Mouse (Mus musculus) embryonic facial prominence, embryonic 13.5 days (tissue): ENCODE measurements around the gene 9530068E07Rik. TPM values are rescaled to one million over a fixed set of nuclear protein-coding genes. Genes with fewer than 3 reads are reported as not detected.
A peak's percentile ranks its signal among the peaks of the same experiment; 100 is the strongest.

ENCODE experiments used
- ATAC-seq: fragments of 200-750 bp; cut with Nextera tagmentation; 2 replicates; pipeline ENCODE4 v1.8.0; 2017; ENCODE audit warnings: low read depth; ENCODE audit not compliant: insufficient number of reproducible peaks, insufficient read depth, low FRiP score, low TSS enrichment
- H3K27ac ChIP-seq: fragments of 300-500 bp; sonication (generic); 2 replicates; pipeline ENCODE4 v1.5.1; 2015; ENCODE audit warnings: moderate library complexity, mild to moderate bottlenecking, inconsistent platforms
- H3K27me3 ChIP-seq: fragments of 300-500 bp; sonication (generic); 2 replicates; pipeline ENCODE4 v1.6.1; 2015; ENCODE audit warnings: mild to moderate bottlenecking, inconsistent platforms
- H3K36me3 ChIP-seq: fragments of 300-500 bp; sonication (generic); 2 replicates; pipeline ENCODE4 v1.6.1; 2015; ENCODE audit warnings: mild to moderate bottlenecking, inconsistent platforms
- H3K4me1 ChIP-seq: fragments of 300-500 bp; sonication (generic); 2 replicates; pipeline ENCODE4 v1.6.1; 2015; ENCODE audit warnings: inconsistent platforms
- H3K4me2 ChIP-seq: fragments of 300-500 bp; sonication (generic); 2 replicates; pipeline ENCODE4 v1.6.1; 2015; ENCODE audit warnings: moderate library complexity, mild to moderate bottlenecking, inconsistent platforms
- H3K4me3 ChIP-seq: fragments of 300-500 bp; sonication (generic); 2 replicates; pipeline ENCODE4 v1.5.1; 2015; ENCODE audit warnings: mild to moderate bottlenecking, inconsistent platforms
- H3K9ac ChIP-seq: fragments of 300-500 bp; sonication (generic); 2 replicates; pipeline ENCODE4 v1.6.1; 2015; ENCODE audit warnings: mild to moderate bottlenecking, inconsistent platforms
- H3K9me3 ChIP-seq: fragments of 300-500 bp; sonication (generic); 2 replicates; pipeline ENCODE4 v1.6.1; 2016; ENCODE audit warnings: inconsistent platforms
- WGBS: fragments of 180-500 bp; shearing (Covaris S2); methylation state at CpG from one replicate; pipeline ENCODE4 v1.1.7; 2015; ENCODE audit warnings: mixed read lengths; 5-methylcytosine and 5-hydroxymethylcytosine counted together
- polyA plus RNA-seq: library from polyadenylated mRNA; unstranded; fragments of >200 nt; fragmentation: Nextera tagmentation; extraction: Ambion mirVana; gene quantifications from 2 replicates; pipeline ENCODE4 v1.2.1, GENCODE M21; 2015

The 9530068E07Rik gene
- polyA plus RNA-seq, 1 experiment from 2014 or later = 198 TPM

- under 1% methylated on average over 84 of the region's 84 CpGs for WGBS
- peak within 1 kb of the TSS; percentile 92 for H3K4me2 ChIP-seq
- peak within 1 kb of the TSS; percentile 96 for H3K4me3 ChIP-seq
- H3K9ac ChIP-seq = peak within 1 kb of the TSS; percentile 96
- peak within 1 kb of the TSS; percentile 94 for H3K27ac ChIP-seq
- peaks cover 44% of the 10 kb centered on the region for H3K4me1 ChIP-seq
- no peaks in the 10 kb centered on the region for H3K27me3 ChIP-seq
- H3K9me3 ChIP-seq = no peaks in the 10 kb centered on the region
- H3K36me3 ChIP-seq = no peaks in the 10 kb centered on the region
- peak; percentile 88 for ATAC-seq
Measured at GRCm38 (mm10) chr11:52360471-52361277, 35.6 kb upstream of the 9530068E07Rik start, which contains the start of gene Vdac1. TSS of gene Vdac1 (plus strand) at chr11:52360860.

GRCm38 (mm10) chr11:52361287-52361921 is 34.8 kb upstream of the 9530068E07Rik start:
- Histone ChIP-seq H3K27ac (peak overlapping the region; percentile 94), H3K4me2 (peak overlapping the region; percentile 92), H3K4me3 (peak overlapping the region; percentile 96), H3K4me1 (peaks cover 51% of the 10 kb centered on the region), H3K36me3 (no peaks in the 10 kb centered on the region), H3K9me3 (no peaks in the 10 kb centered on the region), H3K27me3 (no peaks in the 10 kb centered on the region), H3K9ac (peak overlapping the region; percentile 96)
- WGBS = 1% methylated on average over 46 of the region's 47 CpGs
- ATAC-seq = peak; percentile 22; the same call in 1 of the 2 replicates

GRCm38 (mm10) chr11:52364376-52364775 is 31.9 kb upstream of the 9530068E07Rik start:
- 66% methylated on average over 2 of the region's 2 CpGs for WGBS
- ATAC-seq = no peak

GRCm38 (mm10) chr11:52365143-52365542 is 31.1 kb upstream of the 9530068E07Rik start:
- Histone ChIP-seq H3K27ac (peak overlapping the region; percentile 71), H3K4me3 (no peak overlapping the region), H3K9me3 (no peaks in the 10 kb centered on the region), H3K36me3 (0 out of 2 replicates have a peak, but pooled peaks cover 2% of the 10 kb centered on the region), H3K4me2 (peak overlapping the region; percentile 40), H3K4me1 (peaks cover 62% of the 10 kb centered on the region), H3K9ac (peak overlapping the region; percentile 37; the same call in 1 of the 2 replicates), H3K27me3 (no peaks in the 10 kb centered on the region)
- 64% methylated on average over 1 of the region's 1 CpGs for WGBS
- ATAC-seq = no peak

More at GRCm38 (mm10) chr11:52364376-52364775, 31.9 kb upstream of the 9530068E07Rik start:
- H3K9ac ChIP-seq = no peak overlapping the region
- no peak overlapping the region for H3K4me2 ChIP-seq
- H3K27ac ChIP-seq = 0 out of 2 replicates have a peak overlapping the region, but pooled peaks have one; percentile 5
- no peak overlapping the region for H3K4me3 ChIP-seq
- no peaks in the 10 kb centered on the region for H3K27me3 ChIP-seq
- 0 out of 2 replicates have a peak, but pooled peaks cover 2% of the 10 kb centered on the region for H3K36me3 ChIP-seq
- H3K4me1 ChIP-seq = peaks cover 64% of the 10 kb centered on the region
- H3K9me3 ChIP-seq = no peaks in the 10 kb centered on the region

GRCm38 (mm10) chr11:52366358-52366757 is 29.9 kb upstream of the 9530068E07Rik start:
- Histone ChIP-seq H3K27ac (no peak overlapping the region), H3K9me3 (no peaks in the 10 kb centered on the region), H3K36me3 (0 out of 2 replicates have a peak, but pooled peaks cover 2% of the 10 kb centered on the region), H3K4me1 (peaks cover 70% of the 10 kb centered on the region), H3K27me3 (no peaks in the 10 kb centered on the region), H3K9ac (no peak overlapping the region), H3K4me2 (no peak overlapping the region), H3K4me3 (no peak overlapping the region)
- ATAC-seq = no peak
- 89% methylated on average over 5 of the region's 5 CpGs for WGBS

GRCm38 (mm10) chr11:52368176-52368985 is 27.8 kb upstream of the 9530068E07Rik start:
- no peak for ATAC-seq

GRCm38 (mm10) chr11:52369252-52370134 is 26.7 kb upstream of the 9530068E07Rik start:
- ATAC-seq = no peak
- no peak overlapping the region for H3K4me3 ChIP-seq
- no peak overlapping the region for H3K9ac ChIP-seq
- no peaks in the 10 kb centered on the region for H3K9me3 ChIP-seq
- no peak overlapping the region for H3K4me2 ChIP-seq
- H3K27ac ChIP-seq = 0 out of 2 replicates have a peak overlapping the region, but pooled peaks have one; percentile 16
- WGBS = 85% methylated on average over 9 of the region's 9 CpGs
- H3K27me3 ChIP-seq = no peaks in the 10 kb centered on the region
- H3K36me3 ChIP-seq = peaks cover 7% of the 10 kb centered on the region; the same call in 1 of the 2 replicates
- peaks cover 45% of the 10 kb centered on the region for H3K4me1 ChIP-seq

More at GRCm38 (mm10) chr11:52368176-52368985, 27.8 kb upstream of the 9530068E07Rik start:
- 73% methylated on average over 10 of the region's 10 CpGs for WGBS
- H3K9ac ChIP-seq = peak overlapping the region; percentile 22; the same call in 1 of the 2 replicates
- no peaks in the 10 kb centered on the region for H3K27me3 ChIP-seq
- H3K36me3 ChIP-seq = 0 out of 2 replicates have a peak, but pooled peaks cover 2% of the 10 kb centered on the region
- no peak overlapping the region for H3K4me3 ChIP-seq
- H3K4me2 ChIP-seq = no peak overlapping the region
- no peaks in the 10 kb centered on the region for H3K9me3 ChIP-seq
- H3K4me1 ChIP-seq = peaks cover 56% of the 10 kb centered on the region
- H3K27ac ChIP-seq = no peak overlapping the region

- ATAC-seq = no peak
- Histone ChIP-seq H3K36me3 (peaks cover 13% of the 10 kb centered on the region), H3K9me3 (no peaks in the 10 kb centered on the region), H3K27me3 (no peaks in the 10 kb centered on the region), H3K4me2 (no peak overlapping the region), H3K27ac (peak overlapping the region; percentile 65), H3K4me3 (no peak overlapping the region), H3K9ac (no peak overlapping the region), H3K4me1 (peaks cover 39% of the 10 kb centered on the region)
- 93% methylated on average over 2 of the region's 2 CpGs for WGBS
Measured at GRCm38 (mm10) chr11:52370135-52370452, 26.1 kb upstream of the 9530068E07Rik start.

- Histone ChIP-seq H3K27ac (peak overlapping the region; percentile 65), H3K4me2 (no peak overlapping the region), H3K4me3 (no peak overlapping the region), H3K36me3 (peaks cover 17% of the 10 kb centered on the region), H3K9me3 (no peaks in the 10 kb centered on the region), H3K9ac (no peak overlapping the region), H3K4me1 (peaks cover 35% of the 10 kb centered on the region), H3K27me3 (no peaks in the 10 kb centered on the region)
- peak; percentile 35; the same call in 1 of the 2 replicates for ATAC-seq
- WGBS = 20% methylated on average over 2 of the region's 2 CpGs
Measured at GRCm38 (mm10) chr11:52370538-52370937, 25.7 kb upstream of the 9530068E07Rik start.

- Histone ChIP-seq H3K4me3 (no peak overlapping the region), H3K27me3 (no peaks in the 10 kb centered on the region), H3K4me1 (peaks cover 16% of the 10 kb centered on the region), H3K4me2 (no peak overlapping the region), H3K27ac (no peak overlapping the region), H3K36me3 (peaks cover 46% of the 10 kb centered on the region), H3K9ac (no peak overlapping the region), H3K9me3 (no peaks in the 10 kb centered on the region)
- ATAC-seq = no peak
- WGBS = 53% methylated on average over 7 of the region's 7 CpGs
Measured at GRCm38 (mm10) chr11:52373841-52374240, 22.4 kb upstream of the 9530068E07Rik start.
